Mouse (Mus musculus) limb, embryonic 12.5 days (tissue): Measurements from ENCODE around the gene Nckap5. TPM values are rescaled to one million over a fixed set of nuclear protein-coding genes. Genes with fewer than 3 reads are reported as not detected.

Experiments
- ATAC-seq: fragments of 200-750 bp; cut with Nextera tagmentation; 2 replicates; pipeline ENCODE4 v1.8.0; 2017; ENCODE audit warnings: low read depth, moderate TSS enrichment; ENCODE audit not compliant: insufficient number of reproducible peaks, insufficient read depth, low FRiP score, low TSS enrichment
- H3K27ac ChIP-seq: fragments of 300-500 bp; sonication (generic); 2 replicates; pipeline ENCODE4 v1.5.1; 2016; ENCODE audit warnings: mild to moderate bottlenecking, moderate library complexity
- H3K27me3 ChIP-seq: fragments of 300-500 bp; sonication (generic); 2 replicates; pipeline ENCODE4 v1.6.1; 2016; ENCODE audit warnings: mild to moderate bottlenecking, moderate library complexity
- H3K36me3 ChIP-seq: fragments of 300-500 bp; sonication (generic); 2 replicates; pipeline ENCODE4 v1.6.1; 2016; ENCODE audit warnings: mild to moderate bottlenecking, moderate library complexity
- H3K4me1 ChIP-seq: fragments of 300-500 bp; sonication (generic); replicated peaks from 2 replicates; pipeline ENCODE4 v1.6.1; 2016
- H3K4me2 ChIP-seq: fragments of 300-500 bp; sonication (generic); 2 replicates; pipeline ENCODE4 v1.6.1; 2016; ENCODE audit warnings: mild to moderate bottlenecking, moderate library complexity
- H3K4me3 ChIP-seq: fragments of 300-500 bp; sonication (generic); replicated peaks from 2 replicates; pipeline ENCODE4 v1.5.1; 2016; ENCODE audit warnings: mild to moderate bottlenecking
- H3K9ac ChIP-seq: fragments of 300-500 bp; sonication (generic); replicated peaks from 2 replicates; pipeline ENCODE4 v1.6.1; 2016; ENCODE audit warnings: mild to moderate bottlenecking, moderate library complexity
- H3K9me3 ChIP-seq: fragments of 300-500 bp; sonication (generic); 2 replicates; pipeline ENCODE4 v1.6.1; 2016; ENCODE audit warnings: mild to moderate bottlenecking, moderate library complexity
- WGBS: fragments of 180-500 bp; shearing (Covaris S2); methylation state at CpG from one replicate; pipeline ENCODE4 v1.1.7; 2016; 5-methylcytosine and 5-hydroxymethylcytosine counted together
- polyA plus RNA-seq: library from polyadenylated mRNA; unstranded; fragments of >200 nt; fragmentation: Nextera tagmentation; extraction: Ambion mirVana; gene quantifications from 2 replicates; pipeline ENCODE4 v1.2.1, GENCODE M21; 2016

The Nckap5 gene
- polyA plus RNA-seq, 1 experiment from 2014 or later, result 7.7 TPM

DNA sequence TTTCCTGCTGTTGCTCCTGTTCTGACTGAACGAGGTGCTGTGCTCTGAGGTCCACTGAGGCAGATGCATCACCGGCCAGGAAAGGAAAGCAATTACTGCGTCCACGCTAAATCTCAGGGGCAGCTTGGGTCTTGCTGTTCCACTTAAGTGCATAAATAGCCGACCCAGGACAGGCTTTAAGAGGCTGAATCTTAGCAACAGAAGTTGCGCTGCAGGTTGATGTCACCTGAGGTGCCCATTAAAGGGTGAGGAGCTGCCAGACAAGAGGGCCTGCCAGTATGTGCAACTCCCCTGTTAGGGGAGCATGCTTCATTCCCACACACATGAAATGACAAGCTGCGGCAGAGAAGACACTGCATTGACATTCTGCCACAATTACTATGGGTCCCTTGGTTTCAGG lies 282.6 kb downstream of the Nckap5 start:
- WGBS, result 70% methylated on average over 7 of the region's 7 CpGs
- H3K27ac ChIP-seq, result no peak overlapping the region

DNA sequence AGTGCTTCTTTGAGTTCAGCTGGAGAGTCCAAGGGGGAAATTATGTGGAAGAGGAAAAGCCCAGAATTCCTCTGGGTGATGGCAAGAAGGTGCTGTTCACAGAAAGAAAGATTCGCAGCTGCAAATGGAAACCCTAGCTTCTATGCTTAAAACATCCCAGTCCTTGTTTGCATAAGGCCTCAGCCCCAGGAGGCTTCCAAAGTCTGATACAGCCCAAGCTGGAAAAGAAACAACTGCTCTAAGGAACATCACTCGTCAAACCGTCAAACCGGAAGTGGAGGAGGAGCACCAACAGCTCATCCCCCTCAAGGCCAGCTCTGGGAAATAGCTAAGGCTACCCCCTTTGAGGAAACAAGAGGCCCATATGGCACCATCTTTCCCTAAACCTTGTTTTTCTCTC lies 286.1 kb downstream of the Nckap5 start:
- H3K36me3 ChIP-seq, result no peaks in the 10 kb centered on the region
- H3K4me1 ChIP-seq, result no peaks in the 10 kb centered on the region
- H3K27me3 ChIP-seq, result peaks cover 3% of the 10 kb centered on the region; the same call in 1 of the 2 replicates
- H3K4me3 ChIP-seq, result no peak overlapping the region
- H3K27ac ChIP-seq, result no peak overlapping the region
- no peaks in the 10 kb centered on the region for H3K9me3 ChIP-seq
- WGBS, result 75% methylated on average over 4 of the region's 4 CpGs
- no peak overlapping the region for H3K9ac ChIP-seq
- no peak overlapping the region for H3K4me2 ChIP-seq
- no peak for ATAC-seq

More for the DNA sequence above, 282.6 kb downstream of the Nckap5 start:
- ATAC-seq, result no peak
- H3K36me3 ChIP-seq, result no peaks in the 10 kb centered on the region
- H3K27me3 ChIP-seq, result peaks cover 3% of the 10 kb centered on the region; the same call in 1 of the 2 replicates
- no peak overlapping the region for H3K9ac ChIP-seq
- no peak overlapping the region for H3K4me3 ChIP-seq
- H3K9me3 ChIP-seq, result no peaks in the 10 kb centered on the region
- H3K4me1 ChIP-seq, result no peaks in the 10 kb centered on the region
- H3K4me2 ChIP-seq, result no peak overlapping the region

DNA sequence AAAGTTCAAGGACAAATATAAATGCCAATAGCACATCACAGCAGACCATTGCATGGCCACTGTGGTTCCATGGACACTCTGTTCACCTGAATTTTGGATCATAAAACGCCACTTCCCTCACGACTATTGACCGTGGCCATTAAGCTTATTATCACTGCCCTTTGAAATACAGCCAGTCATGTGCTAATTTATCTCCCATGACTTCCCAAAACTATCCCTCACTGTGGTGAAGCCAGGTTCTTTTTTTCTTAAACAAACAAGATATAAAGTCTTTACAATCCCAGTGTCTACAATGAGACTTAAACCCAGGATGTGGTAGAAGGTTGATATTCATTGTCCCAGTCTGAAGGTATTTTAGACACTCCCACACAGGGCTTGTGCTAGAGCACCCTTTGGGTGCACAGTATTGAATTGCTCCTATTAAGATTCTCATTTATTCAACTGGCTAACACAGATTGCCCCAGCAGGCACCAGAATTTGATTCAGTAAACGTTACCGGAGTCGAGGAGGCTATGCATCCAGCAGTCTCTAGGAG lies 293.3 kb downstream of the Nckap5 start:
- H3K4me1 ChIP-seq, result no peaks in the 10 kb centered on the region
- no peaks in the 10 kb centered on the region for H3K36me3 ChIP-seq
- H3K4me3 ChIP-seq, result no peak overlapping the region
- no peak for ATAC-seq
- H3K9ac ChIP-seq, result no peak overlapping the region
- no peak overlapping the region for H3K27ac ChIP-seq
- H3K4me2 ChIP-seq, result no peak overlapping the region
- 86% methylated on average over 6 of the region's 6 CpGs for WGBS
- H3K27me3 ChIP-seq, result no peaks in the 10 kb centered on the region
- H3K9me3 ChIP-seq, result no peaks in the 10 kb centered on the region

DNA sequence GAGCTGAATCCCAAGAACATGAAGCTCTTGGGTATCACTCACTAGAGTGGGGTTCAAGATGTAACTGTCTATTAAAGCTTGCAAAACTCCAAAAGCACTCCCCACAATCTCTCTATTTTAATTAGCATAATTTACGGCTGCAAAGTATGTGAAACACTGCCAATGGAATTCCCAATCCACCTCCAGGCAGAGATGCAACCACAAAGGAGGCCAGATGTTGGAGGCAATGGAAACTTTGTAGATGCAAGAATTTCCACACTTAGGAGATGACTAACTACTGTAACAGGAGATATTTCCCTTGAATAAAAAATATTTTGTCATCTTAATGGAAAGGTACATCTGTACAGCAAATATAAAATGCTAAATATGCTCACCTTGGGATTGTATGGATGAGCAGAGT lies 295.1 kb downstream of the Nckap5 start:
- Histone ChIP-seq H3K9ac (no peak overlapping the region), H3K9me3 (no peaks in the 10 kb centered on the region), H3K4me1 (no peaks in the 10 kb centered on the region), H3K36me3 (no peaks in the 10 kb centered on the region), H3K4me2 (no peak overlapping the region), H3K27ac (no peak overlapping the region), H3K27me3 (no peaks in the 10 kb centered on the region), H3K4me3 (no peak overlapping the region)
- 57% methylated on average over 1 of the region's 1 CpGs for WGBS
- no peak for ATAC-seq

DNA sequence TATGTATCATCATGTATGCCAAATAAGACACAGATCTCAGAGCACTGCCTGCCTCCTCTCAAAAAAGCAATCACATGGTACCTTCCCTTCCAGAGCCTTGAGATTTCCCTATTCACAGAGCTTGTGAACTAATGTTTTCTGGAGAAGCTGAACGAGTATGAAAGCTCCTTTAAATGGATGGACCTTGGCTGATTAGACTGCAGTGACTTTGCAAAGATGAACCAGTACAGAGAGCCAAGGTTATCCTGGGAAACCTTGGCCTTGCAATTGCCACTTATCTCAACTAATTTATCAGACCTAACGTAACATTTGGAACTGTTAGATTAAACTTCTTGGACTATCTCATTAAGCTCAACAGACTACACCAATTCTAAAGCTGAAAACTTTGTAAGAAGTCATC lies 296.6 kb downstream of the Nckap5 start:
- Histone ChIP-seq H3K4me1 (no peaks in the 10 kb centered on the region), H3K4me3 (no peak overlapping the region), H3K4me2 (no peak overlapping the region), H3K36me3 (no peaks in the 10 kb centered on the region), H3K9me3 (no peaks in the 10 kb centered on the region), H3K27me3 (no peaks in the 10 kb centered on the region), H3K27ac (no peak overlapping the region), H3K9ac (no peak overlapping the region)
- ATAC-seq, result no peak
- 84% methylated on average over 2 of the region's 2 CpGs for WGBS

DNA sequence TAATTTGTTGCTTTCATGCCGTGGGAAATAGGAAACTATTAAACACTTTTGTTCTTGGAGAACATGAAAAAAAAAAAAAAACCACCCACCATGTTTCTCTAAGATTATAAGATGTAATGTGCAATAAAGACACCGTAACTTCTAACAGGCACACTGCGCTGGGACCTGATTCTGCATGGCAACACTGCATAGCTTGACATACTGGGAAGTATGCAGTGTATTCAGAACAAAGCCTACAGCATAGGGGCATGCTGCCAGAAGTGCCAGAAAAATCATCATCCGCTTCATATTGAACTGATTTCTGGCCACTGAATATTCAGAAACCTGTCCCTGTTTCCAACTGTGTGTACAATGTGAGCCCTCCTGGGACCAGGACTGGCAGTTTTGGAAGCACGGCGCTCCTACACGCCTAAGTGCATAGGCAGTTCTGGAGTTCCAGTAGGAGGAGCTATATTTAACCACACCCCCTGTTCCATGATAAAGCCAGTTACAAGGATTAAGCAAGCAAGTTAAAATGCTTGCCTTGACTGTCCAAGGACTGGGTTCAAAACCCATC lies 302.5 kb downstream of the Nckap5 start:
- no peaks in the 10 kb centered on the region for H3K36me3 ChIP-seq
- no peaks in the 10 kb centered on the region for H3K9me3 ChIP-seq
- H3K4me1 ChIP-seq, result no peaks in the 10 kb centered on the region
- no peaks in the 10 kb centered on the region for H3K27me3 ChIP-seq
- H3K9ac ChIP-seq, result no peak overlapping the region
- no peak overlapping the region for H3K27ac ChIP-seq
- H3K4me2 ChIP-seq, result no peak overlapping the region
- no peak for ATAC-seq
- 86% methylated on average over 7 of the region's 7 CpGs for WGBS
- H3K4me3 ChIP-seq, result no peak overlapping the region

DNA sequence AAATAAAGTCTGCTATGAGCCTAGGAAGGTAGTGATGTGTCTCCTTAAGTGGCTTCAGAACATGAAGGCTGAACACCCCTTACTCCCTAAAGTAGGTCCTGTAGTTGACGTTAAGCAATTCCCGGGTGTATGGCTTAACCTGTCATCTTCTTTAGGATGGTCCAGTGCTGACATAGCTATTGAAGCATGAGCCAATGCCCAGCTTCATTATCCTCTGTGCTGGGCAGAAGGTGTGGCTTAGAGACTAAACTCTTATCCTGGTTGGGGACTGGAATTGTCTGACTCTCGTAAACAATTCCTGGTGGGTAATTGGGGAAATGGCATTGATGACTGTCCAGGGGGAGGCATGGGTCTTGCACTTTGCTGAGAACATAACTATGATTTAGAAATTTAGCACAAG lies 312.5 kb downstream of the Nckap5 start:
- Histone ChIP-seq H3K36me3 (no peaks in the 10 kb centered on the region), H3K27me3 (no peaks in the 10 kb centered on the region), H3K27ac (no peak overlapping the region), H3K4me3 (no peak overlapping the region), H3K9ac (no peak overlapping the region), H3K4me1 (0 out of 2 replicates have a peak, but pooled peaks cover 4% of the 10 kb centered on the region), H3K9me3 (no peaks in the 10 kb centered on the region), H3K4me2 (no peak overlapping the region)
- 80% methylated on average over 3 of the region's 3 CpGs for WGBS
- no peak for ATAC-seq

DNA sequence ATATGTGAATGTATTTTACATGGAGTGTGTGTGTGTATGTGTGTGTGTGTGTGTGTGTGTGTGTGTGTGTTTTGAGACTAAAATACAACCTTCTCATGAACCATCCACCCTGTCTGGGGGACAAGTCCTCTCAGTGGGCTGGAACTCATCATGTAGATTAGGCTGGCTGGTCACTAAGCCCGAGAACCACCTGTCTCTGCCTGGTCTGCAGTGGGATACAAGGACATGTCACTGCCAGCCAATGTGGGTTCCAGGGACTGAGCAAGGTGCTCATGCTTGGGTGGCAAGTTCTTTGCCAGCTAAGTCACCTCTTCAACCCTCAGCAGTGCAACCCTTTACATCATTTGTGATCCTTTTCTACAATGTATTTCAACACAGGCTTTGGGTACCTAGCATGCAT lies 313.2 kb downstream of the Nckap5 start:
- H3K27me3 ChIP-seq, result no peaks in the 10 kb centered on the region
- H3K36me3 ChIP-seq, result no peaks in the 10 kb centered on the region
- no peak for ATAC-seq
- H3K9ac ChIP-seq, result no peak overlapping the region
- H3K9me3 ChIP-seq, result no peaks in the 10 kb centered on the region
- H3K27ac ChIP-seq, result no peak overlapping the region
- peaks cover 6% of the 10 kb centered on the region for H3K4me1 ChIP-seq
- no peak overlapping the region for H3K4me3 ChIP-seq
- no peak overlapping the region for H3K4me2 ChIP-seq
- 72% methylated on average over 1 of the region's 1 CpGs for WGBS

DNA sequence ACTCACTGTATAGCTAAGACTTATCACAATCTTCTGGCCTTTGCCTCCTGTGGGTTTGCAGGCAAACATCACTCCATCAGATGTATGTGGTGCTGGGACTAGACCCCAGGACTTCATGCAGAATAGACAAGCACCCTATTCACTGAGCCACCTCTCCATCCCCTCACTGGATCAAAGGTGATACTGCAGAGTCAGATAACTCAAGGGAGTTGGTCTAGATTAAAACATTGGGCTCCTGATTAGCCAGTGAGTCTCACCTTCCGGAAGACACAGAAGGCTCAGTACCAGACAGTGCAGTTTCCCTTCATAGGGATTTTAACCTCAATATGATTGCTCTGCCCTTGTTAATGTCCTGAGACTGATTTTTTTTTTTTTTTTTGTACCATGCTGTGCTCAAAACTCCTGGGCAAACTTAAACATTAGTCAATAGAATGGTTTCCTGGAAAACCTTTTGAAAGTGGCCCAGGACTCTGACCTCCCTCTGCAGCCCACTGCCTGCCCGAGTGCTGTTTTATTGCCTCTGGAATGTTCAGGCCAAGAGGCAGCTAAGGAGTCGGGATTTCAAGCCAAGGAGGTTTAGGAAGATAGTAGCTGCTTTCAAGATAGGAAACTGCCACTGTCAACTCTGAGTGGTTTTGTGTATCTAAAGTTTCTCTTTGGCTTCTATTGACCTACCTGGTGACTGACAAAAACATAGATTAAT lies 315.4 kb downstream of the Nckap5 start:
- Histone ChIP-seq H3K9ac (no peak overlapping the region), H3K27ac (no peak overlapping the region), H3K4me2 (no peak overlapping the region), H3K4me3 (no peak overlapping the region), H3K36me3 (no peaks in the 10 kb centered on the region), H3K4me1 (peaks cover 18% of the 10 kb centered on the region), H3K9me3 (no peaks in the 10 kb centered on the region), H3K27me3 (no peaks in the 10 kb centered on the region)
- no peak for ATAC-seq
- 36% methylated on average over 3 of the region's 3 CpGs for WGBS

DNA sequence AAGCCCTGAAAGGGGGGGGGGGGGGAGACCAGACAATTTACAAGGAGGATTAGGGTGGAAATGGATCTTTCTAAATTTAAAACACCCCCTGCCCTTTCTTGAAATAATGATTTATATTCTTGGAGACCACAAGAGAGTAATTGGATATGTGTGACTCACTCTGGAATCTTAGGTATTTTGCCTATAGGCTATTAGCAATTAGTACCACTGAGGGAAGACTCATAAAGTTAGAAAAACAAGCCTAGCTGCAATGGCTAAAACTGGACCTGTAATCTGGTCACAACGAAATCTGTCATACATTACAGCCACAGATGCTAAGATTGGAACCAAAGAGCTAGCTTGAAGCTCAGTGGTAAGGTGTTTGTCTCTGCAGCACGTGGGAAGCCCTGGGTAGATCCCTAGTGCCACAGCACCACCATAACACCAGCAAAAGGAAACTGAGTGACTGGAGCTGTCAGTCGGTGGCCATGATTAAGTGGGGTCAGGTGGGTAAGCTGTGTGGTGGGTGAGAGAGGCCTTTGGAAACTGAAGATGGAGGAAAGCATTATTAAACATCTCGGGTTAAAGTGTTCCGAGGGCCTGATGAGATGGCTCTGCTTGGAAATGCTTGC lies 318.7 kb downstream of the Nckap5 start:
- WGBS, result 15% methylated on average over 5 of the region's 5 CpGs
- Histone ChIP-seq H3K9ac (no peak overlapping the region), H3K27ac (peak overlapping the region; percentile 83), H3K36me3 (no peaks in the 10 kb centered on the region), H3K4me2 (no peak overlapping the region), H3K4me3 (no peak overlapping the region), H3K27me3 (no peaks in the 10 kb centered on the region), H3K4me1 (peaks cover 19% of the 10 kb centered on the region), H3K9me3 (no peaks in the 10 kb centered on the region)
- ATAC-seq, result peak; percentile 68; the same call in 1 of the 2 replicates

DNA sequence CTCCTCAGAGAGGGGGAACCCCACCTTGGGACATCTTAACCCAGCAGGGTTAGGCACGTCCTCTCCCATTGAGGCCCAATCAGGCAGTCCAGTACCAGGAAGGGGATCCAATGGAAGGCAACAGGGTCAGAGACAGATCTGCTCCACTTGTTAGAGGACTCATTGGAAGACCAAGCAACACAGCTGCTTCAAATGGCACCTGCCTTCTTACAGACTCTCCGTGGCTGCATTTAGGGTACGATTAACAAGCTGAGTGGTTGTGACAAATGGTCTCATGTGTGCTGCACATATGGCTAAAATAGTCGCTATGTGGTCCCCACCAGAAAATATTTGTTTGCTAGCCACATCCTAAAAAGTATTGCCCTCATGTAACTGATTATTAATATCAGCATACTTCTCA lies 325.9 kb downstream of the Nckap5 start:
- Histone ChIP-seq H3K4me2 (no peak overlapping the region), H3K27ac (no peak overlapping the region), H3K4me3 (no peak overlapping the region), H3K9me3 (no peaks in the 10 kb centered on the region), H3K36me3 (no peaks in the 10 kb centered on the region), H3K9ac (no peak overlapping the region), H3K4me1 (0 out of 2 replicates have a peak, but pooled peaks cover 5% of the 10 kb centered on the region), H3K27me3 (no peaks in the 10 kb centered on the region)
- 0 out of 2 replicates have a peak, but pooled peaks have one; percentile 37 for ATAC-seq
- WGBS, result 65% methylated on average over 4 of the region's 4 CpGs
